Mouse (Mus musculus) hindbrain, embryonic 13.5 days (tissue): ENCODE data around the gene Tex14. TPM values are rescaled to one million over a fixed set of nuclear protein-coding genes. Genes with fewer than 3 reads are reported as not detected.
"Not testable (repeated sequence)": the region's sequence is repeated elsewhere in the genome, so short reads cannot be mapped to it uniquely, and the experiment has no call there.

Source experiments
- ATAC-seq: fragments of 200-750 bp; cut with Nextera tagmentation; 2 replicates; pipeline ENCODE4 v1.8.0; 2017; ENCODE audit warnings: moderate TSS enrichment; ENCODE audit not compliant: low FRiP score
- H3K27ac ChIP-seq: fragments of 300-500 bp; sonication (generic); 2 replicates; pipeline ENCODE4 v1.5.1; 2015; ENCODE audit warnings: inconsistent platforms, mild to moderate bottlenecking, moderate library complexity
- H3K27me3 ChIP-seq: fragments of 300-500 bp; sonication (generic); 2 replicates; pipeline ENCODE4 v1.6.1; 2015; ENCODE audit warnings: mild to moderate bottlenecking, inconsistent platforms
- H3K36me3 ChIP-seq: fragments of 300-500 bp; sonication (generic); 2 replicates; pipeline ENCODE4 v1.6.1; 2015; ENCODE audit warnings: mild to moderate bottlenecking, inconsistent platforms
- H3K4me1 ChIP-seq: fragments of 300-500 bp; sonication (generic); replicated peaks from 2 replicates; pipeline ENCODE4 v1.6.1; 2015; ENCODE audit warnings: inconsistent platforms
- H3K4me2 ChIP-seq: fragments of 300-500 bp; sonication (generic); 2 replicates; pipeline ENCODE4 v1.6.1; 2015; ENCODE audit warnings: inconsistent platforms, mild to moderate bottlenecking, moderate library complexity
- H3K4me3 ChIP-seq: fragments of 300-500 bp; sonication (generic); 2 replicates; pipeline ENCODE4 v1.5.1; 2015; ENCODE audit warnings: mild to moderate bottlenecking, inconsistent platforms
- H3K9ac ChIP-seq: fragments of 300-500 bp; sonication (generic); 2 replicates; pipeline ENCODE4 v1.6.1; 2015; ENCODE audit warnings: mild to moderate bottlenecking, inconsistent platforms
- H3K9me3 ChIP-seq: fragments of 300-500 bp; sonication (generic); 2 replicates; pipeline ENCODE4 v1.6.1; 2016; ENCODE audit warnings: inconsistent platforms
- WGBS: fragments of 180-500 bp; shearing (Covaris S2); methylation state at CpG from one replicate; pipeline ENCODE4 v1.1.7; 2015; 5-methylcytosine and 5-hydroxymethylcytosine counted together
- polyA plus RNA-seq: library from polyadenylated mRNA; unstranded; fragments of >200 nt; fragmentation: Nextera tagmentation; extraction: Ambion mirVana; gene quantifications from 2 replicates; pipeline ENCODE4 v1.2.1, GENCODE M21; 2015

Tex14 gene
- polyA plus RNA-seq, 1 experiment from 2014 or later = 1.00 TPM

- H3K9ac ChIP-seq = no peak overlapping the region
Observed at GRCm38 (mm10) chr11:87428051-87428673, 23.3 kb downstream of the Tex14 start.

GRCm38 (mm10) chr11:87429363-87429762, 24.5 kb downstream of the Tex14 start:
- H3K27me3 ChIP-seq = no peaks in the 10 kb centered on the region
- H3K27ac ChIP-seq = no peak overlapping the region
- no peaks in the 10 kb centered on the region for H3K9me3 ChIP-seq
- no peak for ATAC-seq
- H3K4me3 ChIP-seq = no peak overlapping the region
- H3K36me3 ChIP-seq = no peaks in the 10 kb centered on the region
- no peak overlapping the region for H3K9ac ChIP-seq
- no peak overlapping the region for H3K4me2 ChIP-seq
- WGBS = 86% methylated on average over 4 of the region's 4 CpGs
- H3K4me1 ChIP-seq = peaks cover 5% of the 10 kb centered on the region; the same call in 1 of the 2 replicates

More at GRCm38 (mm10) chr11:87428051-87428673, 23.3 kb downstream of the Tex14 start:
- H3K9me3 ChIP-seq = no peaks in the 10 kb centered on the region
- no peak for ATAC-seq
- H3K27ac ChIP-seq = peak overlapping the region; percentile 84; the same call in 1 of the 2 replicates
- H3K27me3 ChIP-seq = no peaks in the 10 kb centered on the region
- no peak overlapping the region for H3K4me2 ChIP-seq
- peaks cover 14% of the 10 kb centered on the region; the same call in 1 of the 2 replicates for H3K4me1 ChIP-seq
- H3K36me3 ChIP-seq = no peaks in the 10 kb centered on the region
- H3K4me3 ChIP-seq = no peak overlapping the region
- WGBS = 71% methylated on average over 2 of the region's 2 CpGs

DNA sequence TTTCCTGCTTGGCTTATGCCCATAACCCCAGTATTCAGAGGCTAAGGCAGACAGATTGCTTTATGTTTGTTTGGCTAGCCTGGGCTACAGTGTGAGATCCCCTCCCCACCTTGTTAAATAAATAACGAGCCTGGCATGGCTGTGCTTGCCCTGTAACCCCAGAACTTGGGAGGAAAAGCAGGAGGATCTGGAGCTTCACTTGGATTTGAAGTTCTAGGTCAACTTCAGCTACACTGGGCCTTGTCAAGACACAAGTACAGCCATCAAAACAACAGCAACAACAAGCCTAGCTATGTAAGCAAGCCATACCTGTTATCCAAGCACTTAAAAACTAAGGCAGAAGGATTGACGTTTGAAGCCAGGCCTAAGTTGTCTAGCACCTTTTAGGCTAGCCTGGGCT, 25.5 kb downstream of the Tex14 start:
- H3K27me3 ChIP-seq = no peaks in the 10 kb centered on the region
- 86% methylated on average over 2 of the region's 2 CpGs for WGBS
- no peak for ATAC-seq

DNA sequence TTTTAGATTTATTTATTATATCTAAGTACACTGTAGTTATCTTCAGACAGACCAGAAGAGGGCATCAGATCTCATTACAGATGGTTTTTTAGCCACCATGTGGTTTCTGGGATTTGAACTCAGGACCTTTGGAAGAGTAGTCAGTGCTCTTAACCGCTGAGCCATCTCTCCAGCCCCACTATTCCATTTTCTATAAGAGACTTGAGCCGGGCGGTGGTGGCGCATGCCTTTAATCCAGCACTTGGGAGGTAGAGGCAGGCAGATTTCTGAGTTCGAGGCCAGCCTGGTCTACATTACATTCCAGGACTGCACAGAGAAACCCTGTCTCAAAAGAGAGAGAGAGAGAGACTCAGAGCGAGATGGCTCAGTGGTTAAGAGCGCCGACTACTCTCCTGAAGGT, 26.9 kb downstream of the Tex14 start:
- not testable (repeated sequence) for H3K4me1 ChIP-seq, H3K27ac ChIP-seq, ATAC-seq, H3K9me3 ChIP-seq, H3K36me3 ChIP-seq, H3K4me3 ChIP-seq, H3K4me2 ChIP-seq, H3K27me3 ChIP-seq, H3K9ac ChIP-seq
- WGBS = 90% methylated on average over 8 of the region's 8 CpGs

More for the DNA sequence above, 25.5 kb downstream of the Tex14 start:
- no peaks in the 10 kb centered on the region for H3K9me3 ChIP-seq
- peaks cover 5% of the 10 kb centered on the region; the same call in 1 of the 2 replicates for H3K4me1 ChIP-seq
- H3K4me3 ChIP-seq = no peak overlapping the region
- no peaks in the 10 kb centered on the region for H3K36me3 ChIP-seq
- H3K4me2 ChIP-seq = no peak overlapping the region
- no peak overlapping the region for H3K27ac ChIP-seq
- H3K9ac ChIP-seq = no peak overlapping the region

DNA sequence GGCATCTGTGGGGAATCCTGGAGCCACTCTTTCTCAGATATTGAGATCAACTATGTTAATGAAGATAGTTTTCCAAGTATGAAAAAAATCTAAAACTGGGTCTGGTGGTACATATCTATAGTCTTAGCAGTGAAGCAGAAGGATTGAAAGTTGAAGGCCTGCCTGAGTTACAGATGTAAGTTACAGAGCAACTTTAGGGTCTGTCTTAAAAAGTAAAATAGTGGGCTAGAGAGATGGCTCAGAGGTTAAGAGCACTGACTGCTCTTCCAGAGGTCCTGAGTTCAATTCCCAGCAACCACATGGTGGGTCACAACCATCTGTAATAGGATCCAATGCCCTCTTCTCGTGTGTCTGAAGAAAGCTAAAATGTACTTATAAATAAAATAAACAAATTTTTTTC, 27.6 kb downstream of the Tex14 start:
- 91% methylated on average over 1 of the region's 1 CpGs for WGBS
- no peaks in the 10 kb centered on the region for H3K36me3 ChIP-seq
- H3K27me3 ChIP-seq = no peaks in the 10 kb centered on the region
- no peak overlapping the region for H3K4me2 ChIP-seq
- no peak overlapping the region for H3K9ac ChIP-seq
- no peaks in the 10 kb centered on the region for H3K4me1 ChIP-seq
- no peaks in the 10 kb centered on the region for H3K9me3 ChIP-seq
- no peak overlapping the region for H3K4me3 ChIP-seq
- no peak overlapping the region for H3K27ac ChIP-seq
- no peak for ATAC-seq

DNA sequence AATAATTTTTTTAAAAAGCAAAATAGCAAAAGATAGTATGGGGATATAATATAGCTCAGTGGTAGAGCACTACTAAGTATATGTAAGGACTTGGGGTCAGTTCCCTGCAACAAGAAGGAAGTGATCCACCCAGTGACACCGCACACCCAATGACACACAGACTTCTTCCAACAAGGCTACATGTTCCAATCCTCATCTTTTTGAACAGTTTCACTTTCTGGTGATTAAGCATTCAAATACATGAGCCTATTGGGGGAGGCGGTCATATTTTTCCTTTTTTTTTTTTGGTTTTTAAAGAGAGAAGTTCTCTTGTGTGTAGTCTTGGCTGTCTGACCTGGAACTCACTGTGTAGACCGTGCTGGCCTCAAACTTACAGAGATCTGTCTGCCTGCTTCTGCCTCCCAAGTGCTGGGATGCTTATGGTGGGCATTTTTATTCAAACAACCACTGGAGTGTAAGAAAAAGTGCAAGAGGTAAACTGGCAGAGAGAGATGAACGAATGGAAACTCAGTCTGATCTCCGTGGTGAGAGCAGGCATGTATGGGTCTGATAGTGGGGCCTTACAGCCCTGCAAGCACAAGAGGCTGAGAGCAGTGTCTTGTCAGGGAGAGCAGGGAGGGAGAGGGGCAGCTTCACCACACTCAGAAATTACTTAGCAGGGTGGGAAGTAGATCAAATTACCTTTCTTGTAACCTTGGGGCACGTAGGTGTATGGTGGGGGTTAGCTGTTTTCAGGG, 28.2 kb downstream of the Tex14 start:
- Histone ChIP-seq H3K36me3 (no peaks in the 10 kb centered on the region), H3K27ac (0 out of 2 replicates have a peak overlapping the region, but pooled peaks have one; percentile 4), H3K9me3 (no peaks in the 10 kb centered on the region), H3K9ac (no peak overlapping the region), H3K27me3 (no peaks in the 10 kb centered on the region), H3K4me1 (no peaks in the 10 kb centered on the region), H3K4me2 (no peak overlapping the region), H3K4me3 (no peak overlapping the region)
- 48% methylated on average over 6 of the region's 6 CpGs for WGBS
- ATAC-seq = no peak

DNA sequence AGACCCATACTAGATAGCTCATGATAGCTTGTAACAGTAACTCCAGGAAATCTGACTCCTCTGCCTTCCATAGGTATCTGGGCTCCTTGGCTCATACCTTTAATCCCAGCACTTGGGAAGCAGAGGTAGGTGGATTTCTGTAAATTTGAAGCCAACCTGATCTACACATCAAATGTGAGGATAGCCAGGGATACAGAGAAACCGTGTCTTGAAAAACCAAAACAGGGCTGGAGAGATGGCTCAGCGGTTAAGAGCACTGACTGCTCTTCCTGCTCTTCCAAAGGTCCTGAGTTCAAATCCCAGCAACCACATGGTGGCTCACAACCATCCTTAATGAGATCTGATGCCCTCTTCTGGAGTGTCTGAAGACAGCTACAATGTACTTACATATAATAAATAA, 30.2 kb downstream of the Tex14 start:
- not testable (repeated sequence) for H3K4me3 ChIP-seq, ATAC-seq, H3K27me3 ChIP-seq, H3K4me2 ChIP-seq, H3K4me1 ChIP-seq, H3K9me3 ChIP-seq, H3K9ac ChIP-seq, H3K27ac ChIP-seq, H3K36me3 ChIP-seq
- WGBS = 96% methylated on average over 2 of the region's 2 CpGs

DNA sequence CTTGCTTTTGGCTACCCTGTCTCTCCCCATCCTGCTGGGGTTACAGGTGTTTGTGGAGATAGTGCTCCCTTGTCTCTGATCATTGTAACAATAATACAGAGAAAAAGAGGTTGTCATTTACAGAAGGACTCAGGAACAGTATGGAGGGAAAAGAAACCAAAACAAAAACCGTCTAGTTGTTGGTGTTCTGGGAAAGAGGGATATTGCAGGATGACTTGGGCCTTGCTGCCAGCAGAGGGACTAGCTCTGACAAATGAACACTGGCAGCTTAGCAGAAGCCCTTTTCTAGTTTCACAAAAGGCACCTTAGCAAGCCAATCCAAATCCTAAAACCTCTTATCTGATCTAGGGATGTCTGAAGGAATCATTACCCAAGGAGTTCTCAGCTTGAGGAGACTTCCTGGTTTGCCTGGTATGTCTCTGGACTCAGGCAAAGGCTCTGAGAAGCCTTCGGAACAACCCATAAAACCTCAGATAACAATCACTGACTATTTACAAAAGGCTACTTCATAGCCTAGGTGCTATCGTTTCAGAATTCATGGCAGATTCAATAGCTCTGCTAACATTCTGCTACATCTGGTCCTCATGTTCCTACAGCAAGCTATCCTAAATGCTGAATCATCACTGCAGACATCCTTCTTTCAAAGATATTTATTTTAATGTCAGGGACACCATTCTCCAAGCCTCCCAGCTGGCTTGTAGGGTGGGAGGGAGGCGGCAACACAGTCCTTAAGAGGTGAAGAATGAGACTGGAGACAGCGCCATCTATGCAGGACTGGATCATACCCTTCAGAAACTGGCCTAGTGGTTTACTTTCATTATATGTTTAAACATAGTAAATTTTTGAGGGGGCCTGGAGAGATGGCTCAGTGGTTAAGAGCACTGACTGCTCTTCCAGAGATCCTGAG, 31.7 kb downstream of the Tex14 start:
- 73% methylated on average over 5 of the region's 5 CpGs for WGBS
- no peak overlapping the region for H3K9ac ChIP-seq
- no peaks in the 10 kb centered on the region for H3K36me3 ChIP-seq
- no peak overlapping the region for H3K4me2 ChIP-seq
- H3K9me3 ChIP-seq = no peaks in the 10 kb centered on the region
- H3K4me1 ChIP-seq = no peaks in the 10 kb centered on the region
- H3K4me3 ChIP-seq = no peak overlapping the region
- H3K27me3 ChIP-seq = no peaks in the 10 kb centered on the region
- no peak for ATAC-seq
- no peak overlapping the region for H3K27ac ChIP-seq

- 89% methylated on average over 10 of the region's 10 CpGs for WGBS
- no peaks in the 10 kb centered on the region for H3K9me3 ChIP-seq
- H3K9ac ChIP-seq = no peak overlapping the region
- peaks cover 7% of the 10 kb centered on the region for H3K4me1 ChIP-seq
- H3K4me2 ChIP-seq = no peak overlapping the region
- H3K27me3 ChIP-seq = no peaks in the 10 kb centered on the region
- no peak for ATAC-seq
- H3K27ac ChIP-seq = no peak overlapping the region
- no peaks in the 10 kb centered on the region for H3K36me3 ChIP-seq
- no peak overlapping the region for H3K4me3 ChIP-seq
Observed at GRCm38 (mm10) chr11:87439796-87440420, 35.0 kb downstream of the Tex14 start.

GRCm38 (mm10) chr11:87442643-87443372, 37.9 kb downstream of the Tex14 start:
- 1% methylated on average over 29 of the region's 62 CpGs for WGBS
- H3K27me3 ChIP-seq, H3K36me3 ChIP-seq, H3K9me3 ChIP-seq: not testable (repeated sequence)
- Histone ChIP-seq H3K9ac (peak overlapping the region; percentile 65; the same call in 1 of the 2 replicates), H3K4me1 (peaks cover 11% of the 10 kb centered on the region), H3K27ac (peak overlapping the region; percentile 86), H3K4me3 (peak overlapping the region; percentile 33), H3K4me2 (peak overlapping the region; percentile 53)
- ATAC-seq = peak; percentile 99

DNA sequence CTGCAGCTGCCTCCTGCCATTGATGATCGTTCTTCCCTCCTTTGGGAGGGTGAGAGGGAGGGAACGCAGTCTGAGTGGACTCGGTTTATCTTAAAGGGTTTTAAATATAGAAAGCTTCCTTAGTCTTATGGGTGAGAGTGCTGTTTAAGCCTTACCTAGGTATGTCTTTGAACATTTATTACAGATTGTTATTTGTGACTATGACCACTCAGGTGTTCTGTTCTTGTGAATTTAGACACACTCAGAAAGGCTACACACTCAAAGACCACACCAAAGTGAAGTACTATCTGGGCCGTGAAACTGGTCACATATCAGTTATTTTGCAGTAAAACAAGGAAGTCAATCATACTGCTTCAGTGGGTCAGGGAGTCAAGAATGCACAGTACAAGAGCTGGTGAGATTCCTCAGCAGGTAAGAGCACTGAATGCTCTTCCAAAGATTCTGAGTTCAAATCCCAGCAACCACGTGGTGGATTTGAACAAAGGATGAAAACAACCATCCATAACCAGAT, 38.6 kb downstream of the Tex14 start:
- no peaks in the 10 kb centered on the region for H3K36me3 ChIP-seq
- no peak overlapping the region for H3K4me3 ChIP-seq
- peaks cover 11% of the 10 kb centered on the region for H3K4me1 ChIP-seq
- H3K27ac ChIP-seq = peak overlapping the region; percentile 88
- no peaks in the 10 kb centered on the region for H3K9me3 ChIP-seq
- no peaks in the 10 kb centered on the region for H3K27me3 ChIP-seq
- no peak overlapping the region for H3K9ac ChIP-seq
- 0% methylated on average over 5 of the region's 5 CpGs for WGBS
- H3K4me2 ChIP-seq = no peak overlapping the region
- no peak for ATAC-seq
